Mouse (Mus musculus) forebrain, postnatal 0 days (tissue): ENCODE measurements at regions not wholly inside any gene's neighbourhood (a gene's known extent, or its start where the extent isn't known, plus 50 kb on each side); places are given as distances from the start of the nearest gene placed in this dataset.

ENCODE experiments used
- ATAC-seq: fragments of 200-750 bp; cut with Nextera tagmentation; 2 replicates; pipeline ENCODE4 v1.8.0; 2017; ENCODE audit warnings: mild to moderate bottlenecking, moderate library complexity
- DNase-seq: peaks from one replicate; pipeline ENCODE4 v3.0.0-alpha.2; 2015
- H3K27ac ChIP-seq: fragments of 300-500 bp; sonication (generic); 2 replicates; pipeline ENCODE4 v1.5.1; 2014; ENCODE audit warnings: low read depth, mild to moderate bottlenecking, antibody characterized with exemption, low read length, moderate library complexity, mixed read lengths
- H3K27me3 ChIP-seq: fragments of 300-500 bp; sonication (generic); 2 replicates; pipeline ENCODE4 v1.6.1; 2014; ENCODE audit warnings: mild to moderate bottlenecking, low read length, mixed read lengths; ENCODE audit not compliant: insufficient read depth
- H3K36me3 ChIP-seq: fragments of 300-500 bp; sonication (generic); 2 replicates; pipeline ENCODE4 v1.6.1; 2014; ENCODE audit warnings: mild to moderate bottlenecking, moderate library complexity; ENCODE audit not compliant: insufficient read depth
- H3K4me1 ChIP-seq: fragments of 300-500 bp; sonication (generic); 2 replicates; pipeline ENCODE4 v1.6.1; 2014; ENCODE audit warnings: antibody characterized with exemption; ENCODE audit not compliant: insufficient read depth
- H3K4me2 ChIP-seq: fragments of 300-500 bp; sonication (generic); 2 replicates; pipeline ENCODE4 v1.6.1; 2014; ENCODE audit warnings: low read depth, mild to moderate bottlenecking, moderate library complexity
- H3K4me3 ChIP-seq: fragments of 300-500 bp; sonication (generic); 2 replicates; pipeline ENCODE4 v1.5.1; 2014; ENCODE audit warnings: low read depth, low read length, mixed read lengths
- H3K9ac ChIP-seq: fragments of 300-500 bp; sonication (generic); 2 replicates; pipeline ENCODE4 v1.6.1; 2014; ENCODE audit warnings: mild to moderate bottlenecking
- H3K9me3 ChIP-seq: fragments of 300-500 bp; sonication (generic); 2 replicates; pipeline ENCODE4 v1.6.1; 2016; ENCODE audit warnings: low read length
- CTCF ChIP-seq: sonication (generic); IDR thresholded peaks from 2 replicates; pipeline ENCODE4 v1.5.1; 2016; ENCODE audit warnings: antibody characterized with exemption, control low read depth, low read depth
- WGBS: fragments of 180-500 bp; shearing (Covaris S2); extraction: QIAGEN DNeasy Blood & Tissue Kit; methylation state at CpG from one replicate; pipeline ENCODE4 v1.1.7; 2014; 5-methylcytosine and 5-hydroxymethylcytosine counted together

- TF ChIP-seq CTCF = peak; percentile 65
- DNase-seq (peak; percentile 57), ATAC-seq (no peak)
- Histone ChIP-seq H3K36me3 (no peaks in the 10 kb centered on the region), H3K4me2 (peak overlapping the region; percentile 23), H3K9ac (no peak overlapping the region), H3K4me3 (no peak overlapping the region), H3K4me1 (no peaks in the 10 kb centered on the region), H3K27ac (no peak overlapping the region), H3K27me3 (peaks cover 6% of the 10 kb centered on the region; the same call in 1 of the 2 replicates), H3K9me3 (no peaks in the 10 kb centered on the region)
- 48% methylated on average over 14 of the region's 14 CpGs for WGBS
Observed at GRCm38 (mm10) chr14:67584456-67585048, 1575.5 kb upstream of the Gulo start.

DNA sequence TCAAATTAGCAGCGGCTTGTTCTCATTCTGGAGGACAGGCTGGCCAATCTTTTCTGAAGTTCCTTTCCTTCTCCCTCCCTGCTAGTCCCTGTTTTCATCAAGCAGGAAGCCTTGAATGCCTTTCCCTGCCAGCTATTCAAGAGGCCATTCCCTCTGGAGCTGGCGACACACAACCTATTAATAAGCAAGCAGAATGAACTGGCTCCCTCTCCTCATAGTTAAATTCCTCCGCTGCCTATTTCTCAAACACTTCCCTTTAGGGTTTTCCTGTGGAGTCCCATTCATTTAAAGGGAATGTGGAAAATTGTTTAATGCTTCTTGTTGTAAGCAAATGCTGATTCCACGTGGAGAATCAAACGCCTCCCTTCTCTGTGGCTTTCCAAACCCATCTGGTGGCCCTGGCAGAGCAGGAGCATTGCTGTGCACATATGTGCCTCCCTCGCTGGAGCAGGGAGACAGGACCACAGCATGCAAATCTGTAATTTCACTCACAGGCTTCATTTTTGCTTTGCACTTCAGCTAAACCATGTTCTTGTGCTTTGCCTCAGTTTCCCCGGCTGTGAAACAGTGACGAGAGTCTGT is 1573.3 kb upstream of the Gulo start:
- Histone ChIP-seq H3K36me3 (no peaks in the 10 kb centered on the region), H3K4me2 (no peak overlapping the region), H3K9ac (no peak overlapping the region), H3K27ac (no peak overlapping the region), H3K4me3 (no peak overlapping the region), H3K9me3 (no peaks in the 10 kb centered on the region), H3K27me3 (peaks cover 6% of the 10 kb centered on the region; the same call in 1 of the 2 replicates), H3K4me1 (no peaks in the 10 kb centered on the region)
- WGBS = 42% methylated on average over 8 of the region's 8 CpGs
- DNase-seq = peak; percentile 39
- TF ChIP-seq CTCF = no peak
- 0 out of 2 replicates have a peak, but pooled peaks have one; percentile 43 for ATAC-seq

DNA sequence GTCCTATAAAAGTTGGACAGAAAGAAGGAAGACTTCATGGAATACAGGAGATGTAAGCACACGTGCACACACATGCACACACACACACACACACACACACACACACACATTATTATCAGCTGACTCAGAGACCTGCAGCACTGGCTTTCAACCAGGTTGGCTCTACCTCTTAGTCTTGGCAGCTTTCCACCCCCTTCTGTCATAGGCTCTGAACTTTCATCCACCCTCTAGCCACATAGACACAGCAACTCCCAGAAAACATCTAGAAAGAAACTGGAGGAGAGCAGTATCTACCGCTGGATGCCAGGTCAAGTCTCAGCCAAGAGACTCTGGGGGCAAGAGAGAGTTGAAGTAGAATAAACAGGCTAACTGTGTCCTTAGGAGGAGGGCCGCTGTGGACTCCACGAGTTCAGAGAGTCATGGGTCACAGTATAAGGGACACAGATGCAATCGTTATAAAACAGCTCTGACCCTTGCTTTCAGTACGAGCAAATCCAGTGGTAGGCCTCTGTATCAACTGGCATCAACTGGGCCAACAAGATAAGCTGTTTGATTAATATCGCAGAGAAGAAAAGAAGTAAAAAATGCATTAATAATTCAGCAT is 1565.4 kb upstream of the Gulo start:
- H3K27ac ChIP-seq = no peak overlapping the region

DNA sequence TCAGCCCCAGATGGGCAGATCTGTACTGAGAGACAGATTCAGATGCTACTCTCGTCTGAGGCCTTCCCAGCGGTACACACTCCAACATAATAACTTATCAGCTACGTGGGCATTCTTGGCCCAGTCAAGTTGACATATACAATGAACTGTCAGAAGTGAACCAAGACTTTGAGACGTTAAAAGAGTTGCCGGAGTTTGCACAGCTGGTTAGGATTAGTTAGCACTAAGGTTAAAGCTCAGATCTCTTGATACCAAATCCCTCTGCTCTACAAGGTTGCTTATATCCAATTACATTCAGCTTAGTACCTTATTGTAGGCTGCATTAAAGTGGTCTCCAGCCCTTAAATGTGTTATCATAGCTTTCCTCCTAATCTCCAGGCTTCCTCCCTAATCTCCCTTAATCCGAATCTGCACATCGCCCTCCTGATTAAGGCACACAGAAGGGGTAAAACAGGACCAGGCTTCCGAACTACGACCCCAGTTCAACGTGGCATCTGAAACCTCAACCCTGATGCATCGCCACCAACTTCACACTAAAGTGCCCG is 1564.5 kb upstream of the Gulo start:
- Histone ChIP-seq H3K9ac (no peak overlapping the region), H3K9me3 (no peaks in the 10 kb centered on the region), H3K4me3 (no peak overlapping the region), H3K27ac (no peak overlapping the region), H3K27me3 (peaks cover 14% of the 10 kb centered on the region), H3K4me1 (no peaks in the 10 kb centered on the region), H3K4me2 (no peak overlapping the region), H3K36me3 (no peaks in the 10 kb centered on the region)
- no peak for ATAC-seq
- TF ChIP-seq CTCF = no peak
- no peak for DNase-seq
- WGBS = 56% methylated on average over 12 of the region's 12 CpGs

More for the DNA sequence above, 1565.4 kb upstream of the Gulo start:
- Histone ChIP-seq H3K36me3 (no peaks in the 10 kb centered on the region), H3K9me3 (no peaks in the 10 kb centered on the region), H3K4me2 (no peak overlapping the region), H3K4me1 (no peaks in the 10 kb centered on the region), H3K4me3 (no peak overlapping the region), H3K9ac (no peak overlapping the region), H3K27me3 (peaks cover 6% of the 10 kb centered on the region)
- TF ChIP-seq CTCF = no peak
- no peak for DNase-seq
- no peak for ATAC-seq
- 79% methylated on average over 7 of the region's 7 CpGs for WGBS

DNA sequence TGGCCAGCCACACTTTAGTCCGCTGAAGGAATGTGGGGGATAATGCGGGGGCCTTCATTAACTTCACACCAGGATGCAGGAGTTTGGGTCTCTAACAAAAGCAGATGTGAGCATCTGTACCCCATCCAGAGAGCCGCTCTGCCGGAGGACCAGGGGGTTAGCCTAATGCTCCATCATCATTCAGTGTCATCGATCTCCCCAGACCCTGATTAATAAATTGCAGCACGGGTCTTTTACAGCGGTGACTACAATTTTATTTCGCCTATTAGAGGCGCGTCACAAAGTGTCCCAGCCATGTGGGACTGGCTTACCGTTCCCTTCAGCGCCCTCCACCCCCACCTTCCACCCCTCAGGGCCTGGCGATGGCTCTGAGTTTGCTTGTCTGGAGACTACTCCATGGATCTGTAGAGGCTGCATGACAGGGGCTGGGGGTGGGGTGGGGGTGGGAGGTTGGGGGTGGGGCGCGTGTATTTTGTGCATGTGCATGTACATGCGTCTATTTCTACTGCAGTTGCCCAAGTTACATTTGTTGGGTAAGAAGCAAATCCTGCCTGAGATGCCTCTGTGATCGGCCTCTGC is 1560.8 kb upstream of the Gulo start:
- Histone ChIP-seq H3K27ac (no peak overlapping the region), H3K9me3 (no peaks in the 10 kb centered on the region), H3K4me1 (no peaks in the 10 kb centered on the region), H3K4me3 (no peak overlapping the region), H3K27me3 (peaks cover 18% of the 10 kb centered on the region), H3K9ac (no peak overlapping the region), H3K36me3 (no peaks in the 10 kb centered on the region), H3K4me2 (no peak overlapping the region)
- DNase-seq (no peak), ATAC-seq (no peak)
- no peak for TF ChIP-seq CTCF
- WGBS = 28% methylated on average over 17 of the region's 17 CpGs

DNA sequence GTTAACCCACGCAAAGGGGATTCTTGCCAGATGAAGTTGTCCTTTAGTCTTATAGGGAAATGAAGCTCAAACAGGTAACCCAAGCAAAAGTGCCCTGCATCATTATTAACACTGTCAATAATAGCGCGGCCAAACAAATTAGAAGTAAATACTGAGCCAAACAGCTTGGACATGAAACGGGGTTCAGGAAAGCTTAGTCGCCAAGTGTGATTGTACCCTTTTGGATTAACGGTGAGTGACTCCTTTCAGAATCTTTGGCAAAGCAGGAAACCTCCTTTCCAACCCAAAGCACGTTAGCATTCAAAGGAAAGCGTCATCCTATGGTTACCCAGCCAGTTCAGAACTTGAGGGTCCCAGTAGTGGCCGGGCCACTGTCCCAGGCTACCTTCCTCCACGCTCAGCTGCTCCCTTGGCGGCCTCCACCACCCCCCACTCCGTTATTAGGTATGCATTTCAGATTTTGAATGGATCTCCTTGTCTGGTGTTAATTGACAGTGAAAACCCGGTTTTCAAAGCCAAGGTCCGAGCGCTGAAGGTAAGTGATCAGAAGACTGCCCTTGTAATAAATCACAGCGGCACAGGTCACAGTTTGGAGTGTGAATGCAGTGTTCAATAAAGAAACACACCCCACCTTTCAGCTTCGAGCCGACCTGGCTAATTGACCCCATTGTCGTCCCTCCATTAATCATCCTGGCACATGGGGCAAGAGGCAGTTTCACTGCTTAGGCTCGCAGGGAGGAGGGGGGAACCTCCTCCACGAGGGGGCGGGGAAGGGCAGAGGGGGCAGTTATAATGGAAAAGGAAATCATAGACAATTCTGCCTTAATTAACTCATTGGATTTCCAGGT is 1560.1 kb upstream of the Gulo start:
- no peak for ATAC-seq
- no peak for DNase-seq
- Histone ChIP-seq H3K4me2 (no peak overlapping the region), H3K9ac (no peak overlapping the region), H3K36me3 (no peaks in the 10 kb centered on the region), H3K27ac (no peak overlapping the region), H3K4me3 (no peak overlapping the region), H3K9me3 (no peaks in the 10 kb centered on the region), H3K27me3 (peaks cover 18% of the 10 kb centered on the region), H3K4me1 (no peaks in the 10 kb centered on the region)
- WGBS = 13% methylated on average over 22 of the region's 22 CpGs
- TF ChIP-seq CTCF = no peak
